Mouse (Mus musculus) bone marrow, adult 2 months (tissue): Measurements from ENCODE around the gene Phactr2.

ENCODE experiments used
- CTCF ChIP-seq: fragments of 200-500 bp; IDR thresholded peaks from 2 replicates; pipeline ENCODE4 v1.5.1; 2011; ENCODE audit warnings: low read length, control low read depth; ENCODE audit not compliant: control insufficient read depth, insufficient read depth
- POLR2A ChIP-seq: fragments of 200-500 bp; IDR thresholded peaks from 2 replicates; pipeline ENCODE4 v1.6.1; 2011; ENCODE audit warnings: low read depth, mild to moderate bottlenecking, control low read depth, low read length, borderline replicate concordance; ENCODE audit not compliant: control insufficient read depth

- no peak for TF ChIP-seq POLR2A
- no peak for TF ChIP-seq CTCF
Measured at GRCm38 (mm10) chr10:13212829-13213228, 261.4 kb downstream of the Phactr2 start.
